Mouse (Mus musculus) MEL (cell line): ENCODE measurements around the gene Tbxa2r. TPM values are rescaled to one million over a fixed set of nuclear protein-coding genes. Genes with fewer than 3 reads are reported as not detected.

Source experiments
- DNase-seq: peaks from one replicate; pipeline ENCODE4 v3.0.0; 2011; ENCODE audit warnings: low read depth, low spot score
- H3K27ac ChIP-seq: 2 replicates; pipeline ENCODE4 v1.5.1; 2012; ENCODE audit warnings: low read depth, mild to moderate bottlenecking, control low read depth, low read length, moderate library complexity; ENCODE audit not compliant: control insufficient read depth
- H3K27me3 ChIP-seq, 2 experiments: fragments of 150-350 bp in 1 of 2; sonication (generic) in 1 of 2; 2 replicates each; pipeline ENCODE4 v1.6.1; 2012; ENCODE audit warnings: low read length in 2 of 2, mild to moderate bottlenecking in 2 of 2, improper control_type of control experiment in 1 of 2, moderate library complexity in 1 of 2; ENCODE audit not compliant: insufficient read depth in 2 of 2, control insufficient read depth in 1 of 2
- H3K36me3 ChIP-seq, 2 experiments: 2 replicates each; pipeline ENCODE4 v1.6.1; 2012 to 2014; ENCODE audit warnings: low read length in 2 of 2, improper control_type of control experiment in 1 of 2, inconsistent platforms in 1 of 2, mild to moderate bottlenecking in 1 of 2; ENCODE audit not compliant: insufficient read depth in 2 of 2, control insufficient read depth in 1 of 2
- H3K4me1 ChIP-seq, 2 experiments: fragments of 150-350 bp in 1 of 2; sonication (generic) in 1 of 2; 2 replicates each; pipeline ENCODE4 v1.6.1; 2012; ENCODE audit warnings: low read length in 2 of 2, improper control_type of control experiment in 1 of 2, mild to moderate bottlenecking in 1 of 2; ENCODE audit not compliant: insufficient read depth in 2 of 2, control insufficient read depth in 1 of 2
- H3K4me3 ChIP-seq, 2 experiments: fragments of 150-350 bp in 1 of 2; sonication (generic) in 1 of 2; 2 replicates each; pipeline ENCODE4 v1.5.1; 2012; ENCODE audit warnings: low read depth in 2 of 2, low read length in 2 of 2, mild to moderate bottlenecking in 2 of 2, moderate library complexity in 2 of 2, control low read depth in 1 of 2, improper control_type of control experiment in 1 of 2; ENCODE audit not compliant: control insufficient read depth in 1 of 2, insufficient read depth in 1 of 2
- H3K79me2 ChIP-seq: 2 replicates; pipeline ENCODE4 v1.6.1; 2012; ENCODE audit warnings: mild to moderate bottlenecking, low read length, moderate library complexity; ENCODE audit not compliant: control insufficient read depth, poor library complexity, insufficient read depth
- H3K9ac ChIP-seq: 2 replicates; pipeline ENCODE4 v1.6.1; 2012; ENCODE audit warnings: low read depth, mild to moderate bottlenecking, control low read depth, low read length, moderate library complexity; ENCODE audit not compliant: control insufficient read depth, poor library complexity, severe bottlenecking
- H3K9me3 ChIP-seq: fragments of 150-350 bp; sonication (generic); replicated peaks from 2 replicates; pipeline ENCODE4 v1.6.1; 2012; ENCODE audit warnings: mild to moderate bottlenecking, low read length, improper control_type of control experiment, moderate library complexity; ENCODE audit not compliant: insufficient read depth
- CTCF ChIP-seq, 3 experiments: IDR thresholded peaks in 2 of 3; conservative IDR thresholded peaks in 1 of 3; 2 replicates each; pipeline ENCODE4 v1.5.1; 2011 to 2012; ENCODE audit warnings: low read length in 3 of 3, low read depth in 2 of 3, mild to moderate bottlenecking in 2 of 3, improper control_type of control experiment in 1 of 3, inconsistent platforms in 1 of 3, mixed read lengths in 1 of 3, moderate library complexity in 1 of 3; ENCODE audit not compliant: control insufficient read depth in 1 of 3, insufficient read depth in 1 of 3, poor library complexity in 1 of 3, severe bottlenecking in 1 of 3
- E2F4 ChIP-seq: IDR thresholded peaks from 2 replicates; pipeline ENCODE4 v1.6.1; 2011; ENCODE audit warnings: low read depth, low read length, improper control_type of control experiment, borderline replicate concordance
- ETS1 ChIP-seq: IDR thresholded peaks from 2 replicates; pipeline ENCODE4 v1.6.1; 2012; ENCODE audit warnings: low read depth, mild to moderate bottlenecking, inconsistent platforms, low read length, improper control_type of control experiment, moderate library complexity
- GABPA ChIP-seq: IDR thresholded peaks from 2 replicates; pipeline ENCODE4 v1.6.1; 2012; ENCODE audit warnings: low read depth, mild to moderate bottlenecking, inconsistent platforms, low read length, improper control_type of control experiment, moderate library complexity
- JUND ChIP-seq: IDR thresholded peaks from 2 replicates; pipeline ENCODE4 v1.6.1; 2011; ENCODE audit warnings: low read depth, mild to moderate bottlenecking, improper control_type of control experiment, low read length
- MAFK ChIP-seq: IDR thresholded peaks from 2 replicates; pipeline ENCODE4 v1.6.1; 2011; ENCODE audit warnings: low read depth, mild to moderate bottlenecking, low read length, improper control_type of control experiment, borderline replicate concordance
- MEF2A ChIP-seq: IDR thresholded peaks from 2 replicates; pipeline ENCODE4 v1.6.1; 2014; ENCODE audit warnings: low read depth, mild to moderate bottlenecking, inconsistent platforms, low read length, improper control_type of control experiment; ENCODE audit not compliant: poor library complexity, insufficient replicate concordance, severe bottlenecking; ENCODE audit errors: extremely low read depth
- MXI1 ChIP-seq: IDR thresholded peaks from 2 replicates; pipeline ENCODE4 v1.6.1; 2011; ENCODE audit warnings: mild to moderate bottlenecking, low read depth, low read length, improper control_type of control experiment
- MYB ChIP-seq: IDR thresholded peaks from 2 replicates; pipeline ENCODE4 v1.6.1; 2011; ENCODE audit warnings: mild to moderate bottlenecking, low read depth, low read length, improper control_type of control experiment
- MYC ChIP-seq: IDR thresholded peaks from 2 replicates; pipeline ENCODE4 v1.6.1; 2011; ENCODE audit warnings: low read depth, mild to moderate bottlenecking, low read length, improper control_type of control experiment, moderate library complexity
- NRF1 ChIP-seq: IDR thresholded peaks from 2 replicates; pipeline ENCODE4 v1.6.1; 2014; ENCODE audit warnings: low read depth, mild to moderate bottlenecking, inconsistent platforms, low read length, improper control_type of control experiment, moderate library complexity; ENCODE audit not compliant: poor library complexity, insufficient read depth, severe bottlenecking
- POLR2A ChIP-seq, 2 experiments: IDR thresholded peaks; 2 replicates each; pipeline ENCODE4 v1.6.1; 2011 to 2012; ENCODE audit warnings: low read length in 2 of 2, mild to moderate bottlenecking in 2 of 2, control low read depth in 1 of 2, improper control_type of control experiment in 1 of 2, low read depth in 1 of 2, moderate library complexity in 1 of 2; ENCODE audit not compliant: control insufficient read depth in 1 of 2, insufficient read depth in 1 of 2, poor library complexity in 1 of 2
- RCOR1 ChIP-seq: IDR thresholded peaks from 2 replicates; pipeline ENCODE4 v1.6.1; 2012; ENCODE audit warnings: low read depth, mild to moderate bottlenecking, inconsistent platforms, low read length, improper control_type of control experiment
- TAL1 ChIP-seq: IDR thresholded peaks from 2 replicates; pipeline ENCODE4 v1.6.1; 2012; ENCODE audit warnings: mild to moderate bottlenecking, inconsistent platforms, low read length, moderate library complexity, mixed read lengths
- TBP ChIP-seq: IDR thresholded peaks from 2 replicates; pipeline ENCODE4 v1.8.0; 2011; ENCODE audit warnings: low read depth, low read length, improper control_type of control experiment
- UBTF ChIP-seq: IDR thresholded peaks from 2 replicates; pipeline ENCODE4 v1.6.1; 2012; ENCODE audit warnings: low read depth, mild to moderate bottlenecking, inconsistent platforms, low read length, improper control_type of control experiment, moderate library complexity, borderline replicate concordance; ENCODE audit not compliant: insufficient read depth
- ZC3H11A ChIP-seq: IDR thresholded peaks from 2 replicates; pipeline ENCODE4 v1.6.1; 2012; ENCODE audit warnings: low read depth, mild to moderate bottlenecking, inconsistent platforms, low read length, improper control_type of control experiment
- polyA plus RNA-seq, 2 experiments: library from polyadenylated mRNA; stranded (reverse) in 1 of 2; unstranded in 1 of 2; fragments of >175 nt in 1 of 2; fragments of >200 nt in 1 of 2; gene quantifications; 2 replicates each; pipeline versions ENCODE4 v1.2.1 to v1.2.4; 2012; ENCODE audit warnings: low replicate concordance in 2 of 2, low read depth in 1 of 2; ENCODE audit not compliant: insufficient read length in 2 of 2, insufficient read depth in 1 of 2, missing spikeins in 1 of 2
- total RNA-seq: library from RNA; depleted of rRNA; stranded (reverse); fragments of 300-350 nt; gene quantifications from 2 replicates; pipeline ENCODE4 v1.2.3, GENCODE M21; 2012

Tbxa2r gene
- total and polyA plus RNA-seq, 3 experiments, result 0.31 TPM; not detected in 2

GRCm38 (mm10) chr10:81284189-81284588 is 44.3 kb upstream of the Tbxa2r start:
- Histone ChIP-seq H3K9me3 (no peaks in the 10 kb centered on the region), H3K4me3 (no peak overlapping the region), H3K79me2 (no peaks in the 10 kb centered on the region), H3K36me3 (peaks cover 0 to 7% of the 10 kb centered on the region in 2 experiments; a peak in 2 of 4 replicates), H3K4me1 (peaks cover 2 to 12% of the 10 kb centered on the region in 2 experiments; a peak in 3 of 4 replicates), H3K27me3 (no peaks in the 10 kb centered on the region), H3K9ac (no peak overlapping the region), H3K27ac (no peak overlapping the region)
- TF ChIP-seq RCOR1, result no peak
- no peak for TF ChIP-seq MXI1
- TF ChIP-seq POLR2A (IDR thresholded peaks at IDR 0.05; ENCODE audit: control insufficient read depth in 1 of 2, insufficient read depth in 1 of 2, low read depth in 1 of 2, low read length in 2 of 2, poor library complexity in 1 of 2), result no peak
- no peak for TF ChIP-seq TAL1
- TF ChIP-seq TBP, result no peak
- no peak for TF ChIP-seq ETS1
- no peak for TF ChIP-seq MEF2A
- TF ChIP-seq CTCF (IDR thresholded peaks at IDR 0.05 in 2 of 3, conservative IDR thresholded peaks at IDR 0.05 in 1 of 3; ENCODE audit: control insufficient read depth in 1 of 3, insufficient read depth in 1 of 3, low read depth in 2 of 3, low read length in 3 of 3, poor library complexity in 1 of 3, severe bottlenecking in 1 of 3), result no peak
- TF ChIP-seq ZC3H11A, result no peak
- no peak for TF ChIP-seq NRF1
- TF ChIP-seq JUND, result no peak
- TF ChIP-seq MYC, result no peak
- no peak for TF ChIP-seq UBTF
- no peak for TF ChIP-seq MYB
- DNase-seq, result no peak

GRCm38 (mm10) chr10:81284719-81285118 is 43.8 kb upstream of the Tbxa2r start:
- peaks cover 2 to 9% of the 10 kb centered on the region in 2 experiments; a peak in 3 of 4 replicates for H3K4me1 ChIP-seq
- peaks cover 0 to 7% of the 10 kb centered on the region in 2 experiments; a peak in 2 of 4 replicates for H3K36me3 ChIP-seq
- H3K79me2 ChIP-seq, result no peaks in the 10 kb centered on the region
- DNase-seq, result no peak
- no peak overlapping the region for H3K9ac ChIP-seq
- H3K4me3 ChIP-seq, result no peak overlapping the region
- H3K9me3 ChIP-seq, result no peaks in the 10 kb centered on the region
- H3K27me3 ChIP-seq, result no peaks in the 10 kb centered on the region
- H3K27ac ChIP-seq, result no peak overlapping the region
- TF ChIP-seq E2F4 (no peak), MAFK (no peak), POLR2A (IDR thresholded peaks at IDR 0.05; ENCODE audit: control insufficient read depth in 1 of 2, insufficient read depth in 1 of 2, low read depth in 1 of 2, low read length in 2 of 2, poor library complexity in 1 of 2) (no peak), NRF1 (no peak), ZC3H11A (no peak), GABPA (no peak)
